Mouse (Mus musculus): ENCODE measurements around the gene Map4k2. TPM values are rescaled to one million over a fixed set of nuclear protein-coding genes. Genes with fewer than 3 reads are reported as not detected.

Map4k2 gene
- polyA plus RNA-seq, 1 experiment from 2014 or later: 5.2 TPM

DNA sequence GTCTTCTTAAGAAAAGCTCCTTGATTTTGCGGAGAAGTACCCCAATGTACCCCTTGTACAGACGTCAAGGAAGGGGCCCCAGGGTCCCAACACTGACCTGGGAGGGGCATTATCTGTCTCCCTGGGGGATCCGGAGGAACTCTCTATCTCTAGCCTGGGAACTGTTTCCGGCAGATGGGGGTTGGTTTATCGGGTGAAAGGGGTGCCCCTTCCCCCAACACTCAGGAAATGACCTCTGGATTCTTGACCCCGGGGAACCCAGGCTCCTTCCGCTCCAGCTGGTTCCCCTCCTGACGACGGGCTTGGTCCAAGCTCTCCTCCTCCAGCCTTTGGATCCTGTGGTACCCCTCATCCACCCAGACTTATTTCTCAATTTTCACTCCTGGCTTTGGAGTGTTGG lies 61.0 kb downstream of the Map4k2 start:
- Histone ChIP-seq H3K27me3 (ENCODE audit: control insufficient read depth, insufficient read depth, low read length) (no peaks in the 10 kb centered on the region), H3K9ac (ENCODE audit: low read length) (peak overlapping the region; percentile 50)
- no peak for DNase-seq (ENCODE audit: low spot score)

DNA sequence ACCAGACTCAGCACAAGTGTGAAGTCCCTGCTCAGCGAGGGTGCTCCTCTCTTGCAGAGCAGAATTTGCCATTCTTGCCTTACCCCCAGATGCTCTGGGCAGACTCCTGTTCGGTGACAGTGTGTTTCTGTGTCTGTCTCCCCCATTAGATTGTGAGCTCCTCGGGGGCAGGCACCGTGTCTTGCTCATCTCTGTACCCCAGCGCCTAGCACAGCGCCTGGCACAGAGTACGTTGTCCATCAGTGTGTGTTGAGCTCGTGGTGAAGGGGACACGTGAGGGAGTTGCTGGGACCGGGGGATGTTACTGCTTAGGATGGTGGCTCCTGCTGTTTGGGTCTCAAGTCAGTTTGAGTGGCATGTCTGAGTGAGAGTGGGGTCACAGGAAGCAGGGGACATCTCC lies 62.9 kb downstream of the Map4k2 start:
- Histone ChIP-seq H3K27me3 (ENCODE audit: control insufficient read depth, insufficient read depth, low read length) (no peaks in the 10 kb centered on the region), H3K9ac (ENCODE audit: low read length) (no peak overlapping the region), H3K27ac (replicated peaks) (no peak overlapping the region), H3K9me3 (ENCODE audit: control insufficient read depth, low read length) (no peaks in the 10 kb centered on the region), H3K4me2 (replicated peaks; ENCODE audit: low read depth) (no peak overlapping the region), H3K36me3 (ENCODE audit: control insufficient read depth, insufficient read depth, low read length) (no peaks in the 10 kb centered on the region), H3K4me3 (ENCODE audit: low read depth, low read length) (no peak overlapping the region), H3K4me1 (replicated peaks; ENCODE audit: control insufficient read depth, insufficient read depth) (no peaks in the 10 kb centered on the region)
- 86% methylated on average over 10 of the region's 10 CpGs for WGBS
- DNase-seq (ENCODE audit: low spot score): no peak
- ATAC-seq (ENCODE audit: low FRiP score, low TSS enrichment): no peak
- TF ChIP-seq EP300 (optimal IDR thresholded peaks at IDR 0.05) (no peak), CTCF (IDR thresholded peaks at IDR 0.05; ENCODE audit: low read depth) (no peak)

More for the DNA sequence above, 61.0 kb downstream of the Map4k2 start:
- H3K4me1 ChIP-seq (replicated peaks; ENCODE audit: control insufficient read depth, insufficient read depth): no peaks in the 10 kb centered on the region
- H3K4me2 ChIP-seq (replicated peaks; ENCODE audit: low read depth): peak overlapping the region; percentile 99
- peak overlapping the region; percentile 74; the same call in 1 of the 2 replicates for H3K27ac ChIP-seq (replicated peaks)
- H3K4me3 ChIP-seq (ENCODE audit: low read depth, low read length): peak overlapping the region; percentile 62
- 8% methylated on average over 9 of the region's 9 CpGs for WGBS
- ATAC-seq (ENCODE audit: low FRiP score, low TSS enrichment): no peak
- H3K36me3 ChIP-seq (ENCODE audit: control insufficient read depth, insufficient read depth, low read length): no peaks in the 10 kb centered on the region
- H3K9me3 ChIP-seq (ENCODE audit: control insufficient read depth, low read length): no peaks in the 10 kb centered on the region
- TF ChIP-seq EP300 (optimal IDR thresholded peaks at IDR 0.05) (no peak), CTCF (IDR thresholded peaks at IDR 0.05; ENCODE audit: low read depth) (no peak)

Small RNA genes within 50 kb of the gene (microRNA-seq; reads per million reads assigned to microRNA genes)
- not detected for gene Mir6989

Other genes with a start within 250 kb of the Map4k2 start
- gene AC131692.1, start 246.7 kb upstream of the Map4k2 start, polyA plus RNA-seq (2015; fragmentation: Nextera tagmentation; extraction: Ambion mirVana): not detected in 2 replicates
- 0.05 and 0.07 TPM in 2 replicates for gene Naaladl1, start 235.4 kb upstream of the Map4k2 start, polyA plus RNA-seq (2015; fragmentation: Nextera tagmentation; extraction: Ambion mirVana)
- 26.8 and 29.4 TPM in 2 replicates for gene Sac3d1, start 222.5 kb upstream of the Map4k2 start, polyA plus RNA-seq (2015; fragmentation: Nextera tagmentation; extraction: Ambion mirVana)
- gene Snx15, start 212.8 kb upstream of the Map4k2 start, polyA plus RNA-seq (2015; fragmentation: Nextera tagmentation; extraction: Ambion mirVana): 24.7 and 25.0 TPM in 2 replicates
- 0.49 and 0.52 TPM in 2 replicates for gene Batf2, start 200.2 kb upstream of the Map4k2 start, polyA plus RNA-seq (2015; fragmentation: Nextera tagmentation; extraction: Ambion mirVana)
- gene Arl2, start 199.6 kb upstream of the Map4k2 start, polyA plus RNA-seq (2015; fragmentation: Nextera tagmentation; extraction: Ambion mirVana): 74.0 and 77.2 TPM in 2 replicates
- gene Majin, start 156.7 kb upstream of the Map4k2 start, polyA plus RNA-seq (2015; fragmentation: Nextera tagmentation; extraction: Ambion mirVana): 0.11 TPM in 1 of 2 replicates, not detected in the other
- 0.17 and 0.46 TPM in 2 replicates for gene Gpha2, start 114.8 kb upstream of the Map4k2 start, polyA plus RNA-seq (2015; fragmentation: Nextera tagmentation; extraction: Ambion mirVana)
- 14.7 and 15.0 TPM in 2 replicates for gene Ppp2r5b, start 105.3 kb upstream of the Map4k2 start, polyA plus RNA-seq (2015; fragmentation: Nextera tagmentation; extraction: Ambion mirVana)
- 4.8 and 6.0 TPM in 2 replicates for gene Atg2a, start 99.5 kb upstream of the Map4k2 start, polyA plus RNA-seq (2015; fragmentation: Nextera tagmentation; extraction: Ambion mirVana)
- gene Ehd1, start 64.4 kb upstream of the Map4k2 start, polyA plus RNA-seq (2015; fragmentation: Nextera tagmentation; extraction: Ambion mirVana): 62.0 and 63.8 TPM in 2 replicates
- 1.3 and 1.9 TPM in 2 replicates for gene Cdc42bpg, start 34.7 kb upstream of the Map4k2 start, polyA plus RNA-seq (2015; fragmentation: Nextera tagmentation; extraction: Ambion mirVana)
- 27.1 and 27.9 TPM in 2 replicates for gene Men1, start 6.2 kb upstream of the Map4k2 start, polyA plus RNA-seq (2015; fragmentation: Nextera tagmentation; extraction: Ambion mirVana)
- gene Sf1, start 22.6 kb downstream of the Map4k2 start, polyA plus RNA-seq (2015; fragmentation: Nextera tagmentation; extraction: Ambion mirVana): 42.3 and 52.0 TPM in 2 replicates
- 8.0 and 10.5 TPM in 2 replicates for gene Pygm, start 43.3 kb downstream of the Map4k2 start, polyA plus RNA-seq (2015; fragmentation: Nextera tagmentation; extraction: Ambion mirVana)
- 53.4 and 57.3 TPM in 2 replicates for gene Rasgrp2, start 58.2 kb downstream of the Map4k2 start, polyA plus RNA-seq (2015; fragmentation: Nextera tagmentation; extraction: Ambion mirVana)
- 0.83 and 1.3 TPM in 2 replicates for gene Nrxn2, start 77.6 kb downstream of the Map4k2 start, polyA plus RNA-seq (2015; fragmentation: Nextera tagmentation; extraction: Ambion mirVana)
- not detected in 2 replicates for gene Slc22a12, start 201.9 kb downstream of the Map4k2 start, polyA plus RNA-seq (2015; fragmentation: Nextera tagmentation; extraction: Ambion mirVana)

Measured in stomach, postnatal 0 days (tissue).